Mouse (Mus musculus) liver, postnatal 0 days (tissue): ENCODE results near the gene Gm49027.

Experiments used
- CTCF ChIP-seq: sonication (generic); IDR thresholded peaks from 2 replicates; pipeline ENCODE4 v1.5.1; 2016; ENCODE audit warnings: antibody characterized with exemption, low read depth
- EP300 ChIP-seq: IDR thresholded peaks from 2 replicates; pipeline ENCODE4 v1.6.1; 2016; ENCODE audit warnings: antibody characterized with exemption, low read depth, mild to moderate bottlenecking

DNA sequence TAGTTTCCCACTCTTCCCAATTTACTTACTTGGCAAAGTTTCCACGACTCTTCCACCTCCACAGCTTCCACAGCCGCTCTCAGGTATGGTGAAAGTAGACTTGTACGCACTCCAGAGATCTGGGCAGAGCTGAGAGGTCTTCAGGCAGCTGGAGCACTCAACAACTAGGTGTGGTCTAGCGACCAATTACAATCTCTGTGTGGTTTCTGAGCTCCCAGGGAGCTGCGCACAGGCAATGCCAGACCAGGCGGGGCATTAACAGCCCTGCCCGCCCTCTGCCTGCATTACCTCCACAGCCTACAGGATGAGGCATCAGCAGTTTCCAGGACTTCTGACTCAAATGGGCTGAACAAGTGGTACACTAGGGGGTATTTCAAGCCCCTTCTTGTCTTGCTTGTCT, at the start of gene Gm49027:
- TF ChIP-seq CTCF (no peak), EP300 (no peak)
